Mouse (Mus musculus) lung, embryonic 16.5 days (tissue): ENCODE data around the gene Frmd4a. TPM values are rescaled to one million over a fixed set of nuclear protein-coding genes. Genes with fewer than 3 reads are reported as not detected.
A peak's percentile ranks its signal among the peaks of the same experiment; 100 is the strongest.

ENCODE experiments used
- ATAC-seq: fragments of 200-750 bp; cut with Nextera tagmentation; 2 replicates; pipeline ENCODE4 v1.8.0; 2017; ENCODE audit warnings: low read depth, mild to moderate bottlenecking, moderate library complexity
- H3K27ac ChIP-seq: fragments of 300-500 bp; sonication (generic); 2 replicates; pipeline ENCODE4 v1.5.1; 2014; ENCODE audit warnings: mild to moderate bottlenecking, control low read depth, low read length
- H3K27me3 ChIP-seq: fragments of 300-500 bp; sonication (generic); 2 replicates; pipeline ENCODE4 v1.6.1; 2014; ENCODE audit warnings: low read depth, low read length, mixed read lengths; ENCODE audit not compliant: control insufficient read depth, insufficient read depth
- H3K36me3 ChIP-seq: fragments of 300-500 bp; sonication (generic); 2 replicates; pipeline ENCODE4 v1.6.1; 2014; ENCODE audit warnings: low read length; ENCODE audit not compliant: control insufficient read depth, insufficient read depth
- H3K4me1 ChIP-seq: fragments of 300-500 bp; sonication (generic); replicated peaks from 2 replicates; pipeline ENCODE4 v1.6.1; 2014; ENCODE audit warnings: low read length, mixed read lengths; ENCODE audit not compliant: control insufficient read depth, insufficient read depth
- H3K4me2 ChIP-seq: fragments of 300-500 bp; sonication (generic); 2 replicates; pipeline ENCODE4 v1.6.1; 2014; ENCODE audit warnings: low read depth, low read length, control low read depth
- H3K4me3 ChIP-seq: fragments of 300-500 bp; sonication (generic); 2 replicates; pipeline ENCODE4 v1.5.1; 2014; ENCODE audit warnings: mild to moderate bottlenecking, low read length, control low read depth
- H3K9ac ChIP-seq: fragments of 300-500 bp; sonication (generic); 2 replicates; pipeline ENCODE4 v1.6.1; 2014; ENCODE audit warnings: low read length, control low read depth
- H3K9me3 ChIP-seq: fragments of 300-500 bp; sonication (generic); 2 replicates; pipeline ENCODE4 v1.6.1; 2016; ENCODE audit warnings: low read length; ENCODE audit not compliant: control insufficient read depth
- WGBS: fragments of 180-500 bp; shearing (Covaris S2); extraction: QIAGEN DNeasy Blood & Tissue Kit; methylation state at CpG from one replicate; pipeline ENCODE4 v1.1.7; 2014; 5-methylcytosine and 5-hydroxymethylcytosine counted together
- polyA plus RNA-seq: library from polyadenylated mRNA; unstranded; fragments of >200 nt; fragmentation: Nextera tagmentation; extraction: Ambion mirVana; gene quantifications from 2 replicates; pipeline ENCODE4 v1.2.1, GENCODE M21; 2015

The Frmd4a gene
- polyA plus RNA-seq, 1 experiment from 2014 or later, result 29.1 TPM

- Histone ChIP-seq H3K9me3 (no peaks in the 10 kb centered on the region), H3K27me3 (no peaks in the 10 kb centered on the region), H3K4me3 (no peak overlapping the region), H3K36me3 (no peaks in the 10 kb centered on the region), H3K4me2 (peak overlapping the region; percentile 42), H3K9ac (no peak overlapping the region), H3K4me1 (peaks cover 21% of the 10 kb centered on the region), H3K27ac (peak overlapping the region; percentile 96)
- peak; percentile 71 for ATAC-seq
- 20% methylated on average over 7 of the region's 7 CpGs for whole genome bisulfite sequencing
Measured at GRCm38 (mm10) chr2:4516819-4517552, 499.5 kb downstream of the Frmd4a start.

- peaks cover 18% of the 10 kb centered on the region for H3K4me1 ChIP-seq
- WGBS, result 13% methylated on average over 7 of the region's 7 CpGs
- no peak overlapping the region for H3K9ac ChIP-seq
- no peaks in the 10 kb centered on the region for H3K27me3 ChIP-seq
- H3K27ac ChIP-seq, result peak overlapping the region; percentile 96
- H3K36me3 ChIP-seq, result no peaks in the 10 kb centered on the region
- H3K4me3 ChIP-seq, result no peak overlapping the region
- H3K9me3 ChIP-seq, result no peaks in the 10 kb centered on the region
- peak overlapping the region; percentile 42 for H3K4me2 ChIP-seq
- ATAC-seq, result peak; percentile 96
Measured at GRCm38 (mm10) chr2:4517553-4518125, 500.1 kb downstream of the Frmd4a start.

GRCm38 (mm10) chr2:4518549-4518948 lies 501.0 kb downstream of the Frmd4a start:
- no peaks in the 10 kb centered on the region for H3K36me3 ChIP-seq
- no peak overlapping the region for H3K9ac ChIP-seq
- ATAC-seq, result no peak
- H3K27me3 ChIP-seq, result no peaks in the 10 kb centered on the region
- no peak overlapping the region for H3K4me2 ChIP-seq
- no peak overlapping the region for H3K27ac ChIP-seq
- H3K9me3 ChIP-seq, result no peaks in the 10 kb centered on the region
- peaks cover 18% of the 10 kb centered on the region for H3K4me1 ChIP-seq
- no peak overlapping the region for H3K4me3 ChIP-seq

GRCm38 (mm10) chr2:4522769-4523487 lies 505.4 kb downstream of the Frmd4a start:
- 69% methylated on average over 1 of the region's 1 CpGs for WGBS
- H3K36me3 ChIP-seq, result no peaks in the 10 kb centered on the region; the same call in 1 of the 2 replicates
- H3K4me1 ChIP-seq, result peaks cover 1% of the 10 kb centered on the region
- H3K4me3 ChIP-seq, result no peak overlapping the region
- H3K9ac ChIP-seq, result no peak overlapping the region
- H3K4me2 ChIP-seq, result no peak overlapping the region
- H3K27me3 ChIP-seq, result no peaks in the 10 kb centered on the region
- ATAC-seq, result no peak
- H3K27ac ChIP-seq, result no peak overlapping the region
- H3K9me3 ChIP-seq, result no peaks in the 10 kb centered on the region

- Histone ChIP-seq H3K4me1 (peaks cover 4% of the 10 kb centered on the region; the same call in 1 of the 2 replicates), H3K9ac (no peak overlapping the region), H3K4me2 (no peak overlapping the region), H3K27me3 (no peaks in the 10 kb centered on the region), H3K27ac (no peak overlapping the region), H3K9me3 (no peaks in the 10 kb centered on the region), H3K36me3 (no peaks in the 10 kb centered on the region; the same call in 1 of the 2 replicates), H3K4me3 (no peak overlapping the region)
- 84% methylated on average over 7 of the region's 7 CpGs for WGBS
- ATAC-seq, result no peak
Measured at GRCm38 (mm10) chr2:4527094-4527493, 509.6 kb downstream of the Frmd4a start.

GRCm38 (mm10) chr2:4529254-4529729 lies 511.8 kb downstream of the Frmd4a start:
- Histone ChIP-seq H3K36me3 (no peaks in the 10 kb centered on the region; the same call in 1 of the 2 replicates), H3K4me3 (no peak overlapping the region), H3K27ac (no peak overlapping the region), H3K9ac (no peak overlapping the region), H3K9me3 (no peaks in the 10 kb centered on the region), H3K4me1 (peaks cover 4% of the 10 kb centered on the region; the same call in 1 of the 2 replicates), H3K27me3 (no peaks in the 10 kb centered on the region), H3K4me2 (no peak overlapping the region)
- 66% methylated on average over 9 of the region's 9 CpGs for WGBS
- ATAC-seq, result peak; percentile 47

- H3K9ac ChIP-seq, result no peak overlapping the region
- H3K4me3 ChIP-seq, result no peak overlapping the region
- H3K9me3 ChIP-seq, result no peaks in the 10 kb centered on the region
- H3K4me1 ChIP-seq, result peaks cover 4% of the 10 kb centered on the region; the same call in 1 of the 2 replicates
- WGBS, result 88% methylated on average over 11 of the region's 11 CpGs
- no peaks in the 10 kb centered on the region for H3K27me3 ChIP-seq
- H3K27ac ChIP-seq, result no peak overlapping the region
- no peak overlapping the region for H3K4me2 ChIP-seq
- H3K36me3 ChIP-seq, result no peaks in the 10 kb centered on the region
- ATAC-seq, result no peak
Measured at GRCm38 (mm10) chr2:4531533-4532197, 514.1 kb downstream of the Frmd4a start.

GRCm38 (mm10) chr2:4532198-4532568 lies 514.7 kb downstream of the Frmd4a start:
- Histone ChIP-seq H3K9me3 (no peaks in the 10 kb centered on the region), H3K27ac (no peak overlapping the region), H3K4me3 (no peak overlapping the region), H3K4me1 (peaks cover 4% of the 10 kb centered on the region; the same call in 1 of the 2 replicates), H3K9ac (no peak overlapping the region), H3K4me2 (no peak overlapping the region), H3K27me3 (no peaks in the 10 kb centered on the region), H3K36me3 (no peaks in the 10 kb centered on the region; the same call in 1 of the 2 replicates)
- 95% methylated on average over 5 of the region's 5 CpGs for WGBS
- no peak for ATAC-seq
